Mouse (Mus musculus) adrenal gland, postnatal 14 days (tissue): ENCODE data around the gene Brwd1. TPM values are rescaled to one million over a fixed set of nuclear protein-coding genes. Genes with fewer than 3 reads are reported as not detected.
A peak's percentile ranks its signal among the peaks of the same experiment; 100 is the strongest.
"Not testable (repeated sequence)": the region's sequence is repeated elsewhere in the genome, so short reads cannot be mapped to it uniquely, and the experiment has no call there.

Experiments used
- DNase-seq: peaks from one replicate; pipeline ENCODE4 v3.0.0; 2021; ENCODE audit warnings: mixed read lengths
- total RNA-seq: library from RNA; stranded (reverse); gene quantifications from 2 replicates; pipeline ENCODE4 v1.2.3, GENCODE M21; 2021

The Brwd1 gene
- total RNA-seq, 1 experiment from 2014 or later: 70.4 TPM

DNA sequence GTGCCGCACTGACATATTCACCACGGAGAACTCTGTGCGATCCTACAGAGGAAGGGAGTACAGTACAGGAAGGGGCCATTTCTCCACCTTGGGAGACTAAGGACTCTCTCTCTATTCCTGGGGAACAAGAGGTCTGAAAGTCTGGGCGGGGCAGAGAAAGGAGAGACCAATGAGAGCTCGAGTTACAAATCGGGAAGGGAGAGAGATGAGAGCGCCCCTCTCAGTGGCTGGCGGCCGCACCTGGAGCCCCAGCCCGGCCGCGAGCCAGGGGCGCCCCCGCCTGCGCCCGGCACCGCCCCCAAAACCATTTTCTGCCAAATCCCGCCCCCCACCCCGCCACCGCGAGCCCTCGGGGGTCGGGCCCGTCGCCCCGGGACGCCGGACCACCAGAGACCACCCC lies 995 bp downstream of the Brwd1 start:
- DNase-seq: peak; percentile 93

DNA sequence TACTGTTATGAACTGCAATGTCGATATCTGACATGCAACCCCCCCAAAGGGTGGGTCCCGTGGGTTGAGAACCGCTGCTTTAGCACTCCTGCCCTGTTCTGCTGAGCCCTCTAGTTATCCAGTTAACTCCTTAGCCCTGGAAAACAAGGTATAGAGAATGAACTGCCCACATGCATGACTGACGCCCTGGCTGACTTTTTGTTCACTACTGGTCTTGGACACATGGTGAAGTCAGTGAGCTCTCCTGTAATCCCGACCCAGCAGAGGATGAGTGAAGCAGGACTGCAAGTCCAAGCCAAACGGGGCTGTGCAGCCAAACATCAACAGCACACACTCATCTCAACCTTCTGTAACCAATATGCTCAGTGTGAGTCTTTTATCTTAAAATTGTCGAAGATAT lies 1.8 kb downstream of the Brwd1 start:
- DNase-seq: no peak

DNA sequence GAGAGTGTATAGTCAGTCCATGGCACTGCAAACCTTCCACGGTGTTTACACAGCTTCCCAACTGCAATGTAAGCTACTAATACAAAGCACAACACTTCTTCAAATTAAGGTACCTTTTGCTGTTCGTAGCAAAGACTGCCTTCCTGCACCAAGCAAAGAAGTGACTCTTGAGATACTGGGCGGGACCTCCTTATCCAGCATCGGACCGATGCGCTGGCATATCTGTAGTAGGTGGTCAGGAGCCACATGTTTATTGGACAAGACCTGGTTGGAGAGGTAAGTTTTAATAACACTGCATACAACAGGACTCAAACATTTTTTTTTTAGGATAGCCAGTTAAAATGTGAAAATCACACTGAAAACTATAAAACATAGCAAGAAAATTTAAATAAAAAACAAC lies 14.0 kb downstream of the Brwd1 start:
- DNase-seq: no peak

DNA sequence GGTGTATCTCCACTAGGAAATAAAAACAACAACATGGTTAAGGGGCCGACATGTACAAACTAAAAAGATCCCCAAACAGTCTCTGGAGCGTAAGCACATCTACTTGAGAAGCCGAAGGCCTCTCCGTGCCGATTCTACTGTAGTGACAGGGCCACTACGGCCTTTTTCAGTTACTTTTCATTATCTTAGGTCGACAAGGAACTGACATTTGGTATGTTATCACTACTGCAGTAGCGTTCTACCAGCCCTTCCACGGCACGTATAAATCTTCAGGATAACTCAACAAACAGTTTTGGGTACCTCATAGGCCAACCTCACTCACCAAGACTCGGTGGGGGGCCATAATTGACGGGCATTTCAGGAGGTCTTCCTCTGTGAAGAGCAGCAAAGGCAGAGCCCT lies 16.2 kb downstream of the Brwd1 start:
- DNase-seq: no peak

DNA sequence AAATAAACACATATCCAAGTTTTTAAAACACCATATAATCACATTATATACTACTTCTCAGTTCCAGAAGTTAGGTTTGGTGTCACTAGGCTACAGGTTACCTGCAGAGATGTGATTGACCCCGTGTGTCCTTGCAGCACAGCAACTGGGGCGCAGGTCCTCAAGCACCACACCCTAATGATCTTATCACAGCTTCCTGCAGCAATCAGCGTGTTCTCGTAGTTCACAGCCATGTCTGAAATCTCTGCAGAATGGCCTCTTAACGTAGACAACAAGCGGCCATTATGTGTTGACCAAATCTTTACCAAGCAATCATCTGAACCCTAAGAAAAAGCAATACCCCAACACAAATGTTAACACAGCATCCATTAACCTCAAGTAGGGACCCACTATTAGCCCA lies 17.7 kb downstream of the Brwd1 start:
- DNase-seq: no peak

DNA sequence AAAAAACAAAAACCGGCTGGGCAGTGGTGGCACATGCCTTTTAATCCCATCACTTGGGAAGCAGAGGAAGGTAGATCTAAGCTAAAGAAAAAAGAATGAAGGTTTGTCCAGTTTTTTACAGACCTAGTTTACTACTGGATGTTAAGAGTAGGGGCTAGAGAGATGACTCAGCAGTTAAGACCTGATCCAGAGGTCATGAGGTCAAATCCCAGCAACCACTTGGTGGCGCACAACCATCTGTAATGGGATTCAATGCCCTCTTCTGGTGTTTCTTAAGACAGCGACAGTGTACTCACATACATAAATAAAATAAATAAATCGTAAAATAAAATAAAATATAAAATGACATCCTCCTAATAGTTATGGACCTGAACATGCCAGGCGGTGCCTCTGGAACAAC lies 38.2 kb downstream of the Brwd1 start:
- peak; percentile 57 for DNase-seq

DNA sequence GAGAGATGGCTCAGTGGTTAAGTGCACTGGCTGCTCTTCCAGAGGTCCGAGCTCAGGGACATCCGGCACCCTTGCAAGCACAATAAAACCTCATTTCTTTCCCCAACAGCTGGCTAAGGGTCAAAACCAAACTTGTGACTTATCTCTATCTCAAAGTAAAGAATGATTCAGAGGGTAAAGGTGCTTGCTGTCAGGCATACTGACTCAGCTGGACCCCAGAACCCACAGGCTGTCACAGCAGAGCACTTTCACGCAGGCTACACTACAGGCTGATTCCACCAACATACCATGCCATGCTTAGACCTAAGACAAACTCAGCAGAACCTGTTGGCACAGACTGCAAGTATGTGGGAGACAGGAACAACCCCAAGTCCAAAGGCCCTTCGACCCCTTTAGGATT lies 41.6 kb downstream of the Brwd1 start:
- DNase-seq: no peak

DNA sequence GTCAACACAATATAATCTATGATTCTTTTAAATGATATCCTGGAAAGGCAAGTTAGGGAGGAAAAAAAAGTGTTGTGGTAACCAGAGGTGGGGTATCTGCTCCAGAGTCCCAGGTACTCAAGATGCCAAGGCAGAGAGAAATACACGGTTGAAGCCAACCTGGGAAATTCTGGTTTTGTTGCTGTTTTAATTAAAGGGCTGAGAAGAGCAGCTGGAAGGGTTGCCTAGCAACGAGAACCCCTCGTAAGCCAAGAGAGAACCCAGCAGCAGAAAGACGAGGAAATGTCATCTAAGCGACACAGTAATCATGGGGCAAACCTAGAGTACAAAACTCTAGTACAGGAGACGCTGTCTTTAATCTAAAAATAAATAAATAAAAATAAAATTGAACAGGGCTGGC lies 42.8 kb downstream of the Brwd1 start:
- DNase-seq: no peak

DNA sequence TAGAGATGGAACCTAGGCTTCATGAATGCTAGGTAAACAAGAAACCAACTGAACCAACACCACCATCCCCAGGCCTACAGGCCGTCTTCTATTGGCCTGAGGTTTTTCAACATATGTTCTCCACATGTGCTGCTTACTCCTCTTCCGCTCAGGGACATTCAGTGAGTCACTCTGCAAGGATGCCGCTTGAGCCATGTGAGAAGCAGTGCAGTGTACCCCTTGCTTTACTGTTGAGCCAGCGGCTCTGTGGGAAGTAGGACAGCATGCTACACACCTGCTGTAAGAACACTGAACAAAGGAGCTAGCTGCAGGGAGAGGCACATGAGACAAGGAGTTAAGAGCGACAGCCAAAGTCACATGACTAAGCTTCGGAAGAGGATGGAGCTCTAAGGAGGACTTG lies 47.9 kb downstream of the Brwd1 start:
- DNase-seq: peak; percentile 42

DNA sequence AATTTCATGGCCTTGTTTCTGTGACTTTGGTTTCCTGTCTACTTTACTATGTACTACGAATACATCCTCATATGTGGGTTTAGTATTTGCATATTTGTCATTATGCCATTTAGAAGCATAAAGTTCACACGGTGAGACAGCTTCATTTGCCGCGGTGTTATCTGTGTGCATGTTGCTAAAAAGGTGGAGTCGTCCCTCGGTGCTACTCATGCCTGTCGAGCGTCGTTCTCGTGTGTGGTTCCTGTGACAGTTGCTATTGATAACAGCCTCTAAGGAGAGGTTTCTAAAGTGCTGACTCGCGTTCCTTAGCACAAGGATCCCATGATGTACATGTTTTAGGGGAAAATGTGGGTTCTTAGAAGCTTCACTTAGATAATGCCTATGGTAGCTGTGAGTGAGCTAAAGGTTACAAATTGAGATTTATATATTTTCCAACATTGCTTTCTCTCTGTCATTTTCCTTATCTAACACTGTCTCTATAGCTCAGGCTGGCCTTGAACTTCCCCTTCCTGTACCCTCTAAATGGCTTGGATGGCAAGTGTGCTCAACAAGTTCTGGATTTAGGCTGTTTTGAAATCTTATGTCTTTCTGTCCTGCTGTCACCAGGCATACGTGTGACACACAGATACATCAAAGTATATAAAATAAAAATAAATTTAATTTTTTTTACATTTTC lies 49.8 kb downstream of the Brwd1 start:
- DNase-seq: no peak

DNA sequence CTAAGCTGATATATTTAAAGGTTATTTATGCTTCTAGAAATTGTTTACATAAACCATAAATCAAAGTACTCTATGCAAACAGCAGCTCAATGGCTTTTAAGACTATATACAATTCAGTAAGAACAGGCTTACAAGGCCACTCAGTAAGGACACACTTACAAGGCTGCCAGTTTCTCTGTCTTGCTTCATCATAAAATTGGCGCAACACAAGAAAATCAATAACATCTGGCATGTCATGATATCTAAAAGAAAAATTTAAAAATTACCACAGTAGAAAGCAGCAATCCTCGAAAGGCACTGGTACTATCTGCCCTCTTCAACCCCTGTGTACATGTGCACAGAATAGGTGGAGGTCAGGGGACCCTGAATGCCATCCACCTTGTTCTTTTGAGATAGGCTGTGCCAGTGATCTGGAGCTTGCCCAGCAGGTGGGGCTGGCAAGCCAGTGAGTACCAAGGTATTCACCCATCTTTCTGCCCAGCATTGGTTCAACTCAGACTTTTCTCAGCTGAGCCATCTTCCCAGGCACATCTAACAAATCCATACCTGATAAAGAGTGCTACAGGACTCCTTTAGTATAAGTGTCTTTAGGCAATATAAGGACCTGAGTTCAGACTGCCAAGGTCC lies 51.7 kb downstream of the Brwd1 start:
- peak; percentile 45 for DNase-seq

DNA sequence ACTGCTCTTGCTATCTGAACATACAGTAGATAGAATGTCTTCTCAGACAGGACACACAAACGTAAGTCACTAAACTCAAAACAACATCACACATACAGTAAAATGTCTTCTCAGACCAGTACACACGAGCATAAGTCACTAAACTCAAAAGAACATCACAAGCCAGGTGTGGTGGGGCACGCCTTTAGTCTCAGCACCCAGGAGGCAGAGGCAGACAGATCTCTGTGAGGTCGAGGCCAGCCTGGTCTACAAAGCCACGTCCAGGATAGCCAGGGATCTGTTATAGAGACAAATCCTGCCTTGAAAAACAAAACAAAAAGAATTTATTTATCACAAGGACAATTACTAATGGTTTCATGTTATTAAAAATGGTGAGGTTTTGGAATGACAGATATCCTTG lies 56.1 kb downstream of the Brwd1 start:
- no peak for DNase-seq

DNA sequence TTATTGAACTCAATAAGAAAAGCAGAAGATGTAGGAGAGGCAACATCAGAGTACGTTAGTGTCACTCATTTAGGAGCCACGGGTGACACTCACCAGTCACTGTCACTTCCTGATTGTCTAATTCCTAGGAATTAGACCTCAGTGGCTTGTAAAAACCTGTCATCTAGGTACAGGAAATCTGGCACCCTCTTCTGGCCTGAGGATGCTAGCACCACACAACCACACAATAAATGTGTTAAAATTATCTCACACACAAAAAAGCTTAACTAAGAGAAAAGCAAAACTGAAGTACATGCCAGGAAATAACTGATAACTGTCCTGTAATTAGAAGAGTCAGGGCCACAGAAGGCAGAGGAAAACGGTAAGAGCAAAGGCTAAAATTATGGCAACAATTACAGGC lies 57.1 kb downstream of the Brwd1 start:
- DNase-seq: no peak

DNA sequence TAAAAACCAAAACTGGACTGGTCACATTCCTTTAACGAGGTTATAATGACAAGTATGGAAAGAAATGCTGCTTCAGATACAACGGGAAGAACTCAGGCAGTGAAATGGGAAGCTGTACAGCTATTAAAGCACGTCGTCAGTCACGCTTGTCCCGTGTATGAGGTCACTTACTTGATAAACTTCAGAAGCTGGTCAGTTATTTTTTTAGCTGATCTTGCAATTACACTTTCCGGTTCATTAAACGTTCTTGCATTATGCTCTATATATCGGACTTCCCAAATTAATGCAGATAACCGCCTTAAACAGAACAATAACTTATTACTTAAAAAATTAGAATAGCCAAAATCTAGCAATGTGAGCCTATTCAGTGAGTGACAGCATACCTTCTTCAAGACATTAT lies 61.3 kb downstream of the Brwd1 start:
- DNase-seq: no peak

DNA sequence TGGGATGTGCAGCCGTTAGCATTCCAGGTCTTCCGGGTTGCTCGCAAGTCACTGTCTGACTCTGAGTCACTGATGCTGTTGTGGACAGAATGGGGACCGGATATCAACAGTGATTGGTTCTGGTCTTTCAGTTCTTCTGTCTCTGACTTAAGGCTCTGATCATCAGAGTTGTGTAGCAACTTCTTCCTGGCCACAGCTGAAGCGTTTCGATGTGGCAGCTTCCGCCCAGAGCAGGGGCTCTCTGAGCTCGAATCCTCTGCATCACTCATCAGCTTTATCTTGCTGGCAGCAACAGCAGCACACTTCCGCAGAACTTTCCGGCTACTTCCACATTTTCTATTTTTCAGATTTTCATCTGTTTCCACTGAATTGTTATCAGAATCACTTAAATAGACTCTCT lies 73.2 kb downstream of the Brwd1 start:
- not testable (repeated sequence) for DNase-seq

DNA sequence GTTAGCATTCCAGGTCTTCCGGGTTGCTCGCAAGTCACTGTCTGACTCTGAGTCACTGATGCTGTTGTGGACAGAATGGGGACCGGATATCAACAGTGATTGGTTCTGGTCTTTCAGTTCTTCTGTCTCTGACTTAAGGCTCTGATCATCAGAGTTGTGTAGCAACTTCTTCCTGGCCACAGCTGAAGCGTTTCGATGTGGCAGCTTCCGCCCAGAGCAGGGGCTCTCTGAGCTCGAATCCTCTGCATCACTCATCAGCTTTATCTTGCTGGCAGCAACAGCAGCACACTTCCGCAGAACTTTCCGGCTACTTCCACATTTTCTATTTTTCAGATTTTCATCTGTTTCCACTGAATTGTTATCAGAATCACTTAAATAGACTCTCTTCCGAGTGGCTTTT lies 78.0 kb downstream of the Brwd1 start:
- not testable (repeated sequence) for DNase-seq

DNA sequence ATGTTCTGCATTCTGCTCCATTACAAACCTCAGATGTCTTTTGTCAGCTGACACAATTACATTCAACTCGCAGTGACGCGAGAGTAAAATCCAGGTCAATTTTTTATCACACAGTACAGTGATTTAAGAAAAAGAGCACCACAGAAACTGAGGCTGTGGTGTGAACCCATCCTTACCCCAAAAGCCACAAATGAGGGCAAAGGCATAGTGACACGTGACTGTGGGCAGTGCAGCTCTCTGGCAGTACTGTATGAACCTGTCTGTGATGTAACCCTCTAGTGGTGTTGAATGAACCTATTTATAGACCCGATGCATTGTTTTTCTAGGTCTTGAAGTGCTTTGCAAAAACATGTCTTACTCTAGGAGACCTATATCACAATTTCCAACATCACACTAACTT lies 83.0 kb downstream of the Brwd1 start:
- DNase-seq: no peak

DNA sequence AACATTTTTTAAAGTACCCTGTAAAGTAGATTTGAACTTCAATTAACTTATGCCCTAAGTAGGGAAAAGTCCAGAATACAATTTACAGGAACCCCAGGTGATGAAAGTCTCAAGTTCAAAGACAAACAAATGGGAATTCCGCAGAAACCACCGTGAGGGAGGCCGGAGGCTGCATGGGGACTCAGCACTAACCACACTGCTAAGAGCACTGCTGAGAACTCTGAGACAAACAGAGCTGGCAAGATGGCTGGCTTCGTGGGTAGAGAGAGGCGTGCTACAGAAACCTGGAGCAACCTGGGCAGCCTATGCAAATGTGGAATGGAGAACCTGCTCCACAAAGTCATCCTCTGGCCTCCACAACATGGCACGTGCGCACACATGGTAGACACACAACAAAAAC lies 86.2 kb downstream of the Brwd1 start:
- DNase-seq: no peak

DNA sequence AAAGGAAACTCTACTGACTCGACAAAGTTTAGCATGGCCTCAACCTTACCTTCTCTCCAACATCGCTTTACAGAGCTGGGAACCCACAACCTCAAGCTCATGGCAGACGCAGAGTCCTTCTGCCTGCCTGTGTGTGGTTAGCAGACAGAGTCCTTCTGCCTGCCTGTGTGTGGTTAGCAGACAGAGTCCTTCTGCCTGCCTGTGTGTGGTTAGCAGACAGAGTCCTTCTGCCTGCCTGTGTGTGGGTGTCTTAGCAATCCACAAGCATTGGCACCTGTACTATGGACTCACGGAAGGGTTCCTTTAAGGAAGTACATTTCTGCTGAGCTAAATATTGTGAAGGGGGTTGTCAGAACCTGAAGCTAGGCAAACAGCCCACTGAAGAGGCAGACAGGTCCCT lies 87.8 kb downstream of the Brwd1 start:
- DNase-seq: not testable (repeated sequence)

DNA sequence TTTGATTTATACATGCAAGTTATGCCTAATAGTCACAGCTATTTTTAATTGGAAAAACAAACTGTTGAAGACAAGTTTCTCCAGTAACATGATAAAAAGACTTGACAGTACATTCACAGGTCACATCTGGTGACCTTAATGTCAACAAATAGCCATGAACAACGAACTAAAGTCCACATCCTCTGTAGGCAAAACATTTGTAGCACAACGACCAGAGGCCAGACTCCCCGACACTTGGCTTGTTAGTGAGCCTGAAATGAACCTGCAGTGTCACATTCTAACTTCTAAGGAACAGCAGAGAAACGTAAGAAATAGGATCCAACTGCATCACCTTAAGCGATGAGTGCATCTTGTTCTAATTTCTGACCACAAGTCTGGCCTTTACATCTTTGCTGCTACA lies 89.7 kb downstream of the Brwd1 start:
- DNase-seq: no peak

DNA sequence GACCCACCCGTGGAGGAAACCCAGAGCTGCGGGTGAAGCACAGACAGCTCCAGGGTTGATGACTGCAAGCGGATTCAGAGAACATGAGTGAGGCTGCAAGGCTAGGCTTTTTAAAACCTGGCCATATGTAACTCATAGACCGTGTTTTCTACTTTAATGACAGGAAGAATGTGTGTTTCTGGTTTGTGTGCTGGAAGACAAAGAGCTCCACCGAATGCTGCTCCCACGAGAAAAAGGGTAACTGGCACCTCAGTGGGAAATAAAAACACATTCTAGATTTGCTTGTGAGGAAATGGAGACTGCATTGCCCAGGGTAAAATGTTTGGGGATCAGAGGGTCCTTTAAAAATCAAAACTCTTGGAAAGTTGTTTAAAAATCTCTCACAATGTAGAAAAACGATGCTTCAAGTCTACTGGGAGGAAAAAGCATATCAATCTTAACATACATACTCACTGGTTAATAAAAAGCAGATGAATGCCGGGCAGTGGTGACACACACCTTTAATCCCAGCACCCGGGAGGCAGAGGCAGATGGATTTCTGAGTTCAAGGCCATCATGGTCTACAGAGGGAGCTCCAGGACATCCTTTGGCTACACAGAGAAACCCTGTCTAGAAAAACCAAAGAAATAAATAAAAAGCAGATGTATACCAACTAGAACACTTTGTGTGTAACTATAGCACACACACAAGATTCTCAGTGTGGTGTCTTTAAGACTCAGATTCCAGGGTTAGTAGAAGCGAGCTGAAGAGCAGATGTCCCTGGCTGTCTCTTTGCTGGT lies 91.0 kb downstream of the Brwd1 start:
- DNase-seq: peak; percentile 17

DNA sequence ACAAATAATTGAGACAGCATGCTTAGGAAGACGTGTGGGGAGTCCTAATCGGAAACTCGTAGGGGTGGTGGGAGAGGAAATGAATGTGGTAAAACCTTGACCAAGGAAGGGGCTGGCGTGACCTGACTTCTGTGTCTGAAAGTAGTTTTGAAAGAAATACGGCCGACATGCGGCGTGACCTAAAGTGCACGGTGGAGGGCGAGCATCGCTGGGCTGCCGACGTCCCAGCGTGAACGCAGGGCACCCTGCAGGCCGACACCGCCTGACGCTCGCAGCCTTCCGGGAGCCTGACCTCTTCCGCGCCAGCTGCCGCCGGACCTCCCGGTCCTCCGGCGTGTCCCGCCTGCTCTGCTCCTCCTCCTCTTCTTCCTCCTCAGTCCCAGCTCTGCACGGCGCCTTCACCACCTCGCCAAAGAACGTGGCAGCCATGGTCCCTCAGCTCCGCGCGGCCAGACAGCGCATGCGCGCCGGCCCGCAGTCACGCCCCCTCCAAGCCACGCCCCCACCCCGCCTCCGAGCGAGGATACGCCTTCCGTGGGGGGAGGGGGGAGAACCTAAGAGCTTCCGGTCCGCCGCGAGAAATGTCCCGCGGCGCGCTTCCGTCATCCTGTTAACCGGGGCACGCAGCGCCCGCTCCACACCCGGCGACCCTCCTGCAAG lies 91.7 kb downstream of the Brwd1 start, which contains the start of gene Psmg1:
TSS of gene Psmg1 (minus strand) at position 499 of the 660 bp plus-strand sequence.
- DNase-seq: peak; percentile 98

DNA sequence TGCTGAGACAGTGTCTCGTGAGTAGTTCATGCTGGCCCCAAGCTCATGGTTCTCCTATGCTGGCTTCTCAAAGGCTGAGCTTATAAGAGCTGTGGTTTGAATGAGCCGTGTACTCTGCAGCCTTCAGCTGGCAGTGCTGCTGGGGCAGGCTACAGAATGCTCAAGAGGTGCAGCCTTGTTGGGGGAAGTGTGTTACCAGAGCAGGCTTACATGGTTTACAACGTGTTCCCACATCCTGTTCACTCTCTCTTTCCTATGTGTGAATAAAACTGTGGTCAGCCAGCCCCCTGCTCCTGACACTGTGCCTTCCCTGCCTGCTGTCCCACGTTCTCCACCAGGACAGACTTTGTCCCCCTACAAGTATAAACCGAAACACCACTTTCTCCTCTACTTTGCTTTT lies 97.4 kb downstream of the Brwd1 start:
- DNase-seq: no peak
